Mouse (Mus musculus): ENCODE results near the gene Mitd1. TPM values are rescaled to one million over a fixed set of nuclear protein-coding genes. Genes with fewer than 3 reads are reported as not detected.

The Mitd1 gene
- polyA plus RNA-seq, 1 experiment from 2014 or later: 10.3 TPM

DNA sequence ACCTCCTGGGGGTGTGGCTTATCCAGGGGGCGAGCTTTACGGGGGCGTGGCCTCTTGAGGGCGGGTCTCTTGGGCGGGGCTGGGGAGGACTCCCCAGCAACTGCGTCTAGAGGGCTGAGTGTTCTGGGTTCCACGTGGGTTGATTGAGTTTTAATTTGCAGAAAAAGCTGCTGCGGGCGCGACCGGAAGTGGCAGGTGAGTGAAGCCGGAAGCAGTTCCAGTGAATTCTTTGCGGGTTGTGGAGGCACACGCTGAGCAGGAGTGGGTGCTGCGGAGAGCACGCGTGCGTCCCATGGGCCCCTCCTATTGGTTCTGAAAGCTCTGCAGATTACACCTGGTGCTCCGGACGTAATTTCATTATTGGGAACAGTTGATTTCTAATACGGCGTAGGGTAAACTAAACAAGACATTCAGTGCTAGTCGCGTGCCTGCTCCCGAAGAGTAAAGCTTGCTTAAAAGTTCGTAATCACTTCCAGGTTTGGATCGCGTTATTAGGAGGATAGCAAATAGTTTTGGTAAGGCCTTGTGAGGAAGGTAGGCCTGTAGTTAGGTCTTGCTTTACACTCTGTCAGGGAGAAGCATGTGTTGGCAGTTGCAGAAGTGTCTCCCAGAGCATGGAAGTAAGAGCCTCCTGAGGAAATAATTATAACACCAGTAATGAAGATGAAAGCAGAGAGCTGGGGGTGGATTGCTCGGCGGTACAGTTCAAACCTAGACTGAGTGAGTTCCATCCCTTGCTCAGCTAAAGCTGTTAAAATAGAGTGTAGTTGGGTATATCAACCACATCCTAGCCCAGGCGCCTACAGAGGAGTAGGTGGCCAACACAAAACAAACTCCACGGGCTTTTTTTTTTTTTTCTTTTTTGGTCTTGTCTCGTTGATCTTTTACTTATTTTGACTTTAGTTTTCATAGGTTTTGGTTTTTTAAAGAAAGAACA, 17.8 kb downstream of the Mitd1 start:
- peak overlapping the region; percentile 79 for H3K27ac ChIP-seq (ENCODE audit: low read length)
- ATAC-seq (ENCODE audit: low read depth): peak; percentile 88
- 2% methylated on average over 33 of the region's 33 CpGs for WGBS (ENCODE audit: insufficient replicate concordance)
- H3K9ac ChIP-seq (ENCODE audit: low read depth, low read length): peak overlapping the region; percentile 59
- H3K4me3 ChIP-seq (ENCODE audit: low read depth, low read length): peak overlapping the region; percentile 68
- peaks cover 3% of the 10 kb centered on the region; the same call in 1 of the 2 replicates for H3K9me3 ChIP-seq (replicated peaks; ENCODE audit: control insufficient read depth, low read length)
- peak overlapping the region; percentile 84 for H3K4me2 ChIP-seq (ENCODE audit: low read depth, low read length)
- H3K4me1 ChIP-seq (ENCODE audit: control insufficient read depth, low read depth, low read length): peaks cover 12% of the 10 kb centered on the region
- no peaks in the 10 kb centered on the region for H3K27me3 ChIP-seq (ENCODE audit: control insufficient read depth, insufficient read depth, low read depth, low read length)
- peaks cover 13% of the 10 kb centered on the region for H3K36me3 ChIP-seq (ENCODE audit: control insufficient read depth, insufficient read depth)

DNA sequence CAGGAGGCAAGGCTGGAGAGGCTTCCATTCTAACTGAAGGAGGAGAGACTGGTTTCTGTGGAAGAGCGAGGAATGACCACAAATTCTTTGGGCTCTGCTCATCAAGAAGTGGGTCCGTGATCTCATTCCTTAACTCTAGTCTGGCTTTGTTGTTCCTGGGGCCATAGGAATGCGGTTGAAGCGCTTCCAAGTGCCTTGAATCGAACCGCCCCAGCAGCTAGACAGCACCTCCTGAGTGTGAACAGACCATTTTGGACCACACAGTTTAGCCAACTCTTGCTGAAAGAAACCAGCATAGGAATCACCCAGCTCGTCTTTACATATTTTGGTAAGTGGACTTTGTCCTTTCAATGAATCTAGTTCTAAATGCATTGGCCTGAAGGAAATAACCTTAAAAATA, 18.5 kb downstream of the Mitd1 start, which contains the start of gene Lipt1:
Gene Lipt1 (plus strand): TSS at position 35 of the 400 bp plus-strand sequence.
- peak within 1 kb of the TSS; percentile 79 for H3K27ac ChIP-seq (ENCODE audit: low read length)
- H3K4me1 ChIP-seq (ENCODE audit: control insufficient read depth, low read depth, low read length): peaks cover 12% of the 10 kb centered on the region
- no peaks in the 10 kb centered on the region for H3K27me3 ChIP-seq (ENCODE audit: control insufficient read depth, insufficient read depth, low read depth, low read length)
- peaks cover 3% of the 10 kb centered on the region; the same call in 1 of the 2 replicates for H3K9me3 ChIP-seq (replicated peaks; ENCODE audit: control insufficient read depth, low read length)
- WGBS (ENCODE audit: insufficient replicate concordance): 13% methylated on average over 7 of the region's 7 CpGs
- peak within 1 kb of the TSS; percentile 84 for H3K4me2 ChIP-seq (ENCODE audit: low read depth, low read length)
- peak within 1 kb of the TSS; percentile 68 for H3K4me3 ChIP-seq (ENCODE audit: low read depth, low read length)
- H3K9ac ChIP-seq (ENCODE audit: low read depth, low read length): peak within 1 kb of the TSS; percentile 59
- ATAC-seq (ENCODE audit: low read depth): 0 out of 2 replicates have a peak, but pooled peaks have one; percentile 25
- H3K36me3 ChIP-seq (ENCODE audit: control insufficient read depth, insufficient read depth): peaks cover 13% of the 10 kb centered on the region

DNA sequence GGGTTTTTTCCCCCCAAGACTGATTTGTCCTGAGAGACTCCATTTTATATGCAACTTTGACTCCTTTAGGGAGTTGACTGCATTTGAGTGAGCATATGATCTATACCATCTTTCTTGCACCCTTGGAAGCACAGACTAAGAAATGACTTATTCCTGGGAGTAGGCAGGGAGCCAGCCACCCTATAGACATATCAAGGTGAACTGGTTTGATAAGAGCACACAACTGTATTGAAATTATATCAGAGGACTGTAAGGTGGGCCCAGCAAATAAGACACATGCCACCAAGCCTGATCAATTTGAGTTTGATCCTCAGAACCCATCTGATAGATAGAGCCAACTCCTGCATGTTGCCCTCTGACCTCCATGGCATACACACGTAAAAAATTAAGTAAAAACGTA, 20.8 kb downstream of the Mitd1 start:
- peaks cover 21% of the 10 kb centered on the region for H3K4me1 ChIP-seq (ENCODE audit: control insufficient read depth, low read depth, low read length)
- no peak overlapping the region for H3K9ac ChIP-seq (ENCODE audit: low read depth, low read length)

DNA sequence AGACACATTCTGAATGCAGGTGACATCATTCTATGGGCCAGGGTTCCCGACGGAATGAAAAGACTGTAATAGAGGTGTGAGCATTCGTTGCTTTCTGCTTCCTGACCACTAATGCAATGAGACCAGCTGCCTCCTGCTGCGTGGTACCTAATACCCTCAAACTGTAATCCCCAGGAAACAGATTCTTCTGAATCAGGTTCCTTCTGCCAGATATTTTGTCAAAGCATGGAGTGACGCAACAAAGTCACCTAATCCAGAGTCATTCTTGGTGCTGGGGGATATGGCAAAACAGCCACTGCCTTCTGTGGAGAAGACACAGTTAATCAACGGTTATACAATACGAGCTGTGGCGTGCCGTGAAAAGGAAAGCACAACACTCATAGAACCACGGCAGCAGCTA, 21.6 kb downstream of the Mitd1 start:
- Histone ChIP-seq H3K27me3 (ENCODE audit: control insufficient read depth, insufficient read depth, low read depth, low read length) (no peaks in the 10 kb centered on the region), H3K9ac (ENCODE audit: low read depth, low read length) (no peak overlapping the region), H3K4me1 (ENCODE audit: control insufficient read depth, low read depth, low read length) (peaks cover 21% of the 10 kb centered on the region), H3K4me3 (ENCODE audit: low read depth, low read length) (no peak overlapping the region), H3K36me3 (ENCODE audit: control insufficient read depth, insufficient read depth) (no peaks in the 10 kb centered on the region), H3K27ac (ENCODE audit: low read length) (no peak overlapping the region), H3K9me3 (replicated peaks; ENCODE audit: control insufficient read depth, low read length) (no peaks in the 10 kb centered on the region), H3K4me2 (ENCODE audit: low read depth, low read length) (peak overlapping the region; percentile 18; the same call in 1 of the 2 replicates)
- WGBS (ENCODE audit: insufficient replicate concordance): 35% methylated on average over 10 of the region's 10 CpGs
- ATAC-seq (ENCODE audit: low read depth): no peak

More for the DNA sequence above, 20.8 kb downstream of the Mitd1 start:
- Histone ChIP-seq H3K4me2 (ENCODE audit: low read depth, low read length) (no peak overlapping the region), H3K36me3 (ENCODE audit: control insufficient read depth, insufficient read depth) (no peaks in the 10 kb centered on the region), H3K4me3 (ENCODE audit: low read depth, low read length) (no peak overlapping the region), H3K27ac (ENCODE audit: low read length) (no peak overlapping the region), H3K27me3 (ENCODE audit: control insufficient read depth, insufficient read depth, low read depth, low read length) (no peaks in the 10 kb centered on the region), H3K9me3 (replicated peaks; ENCODE audit: control insufficient read depth, low read length) (no peaks in the 10 kb centered on the region)
- ATAC-seq (ENCODE audit: low read depth): no peak
- WGBS (ENCODE audit: insufficient replicate concordance): 24% methylated on average over 2 of the region's 2 CpGs

DNA sequence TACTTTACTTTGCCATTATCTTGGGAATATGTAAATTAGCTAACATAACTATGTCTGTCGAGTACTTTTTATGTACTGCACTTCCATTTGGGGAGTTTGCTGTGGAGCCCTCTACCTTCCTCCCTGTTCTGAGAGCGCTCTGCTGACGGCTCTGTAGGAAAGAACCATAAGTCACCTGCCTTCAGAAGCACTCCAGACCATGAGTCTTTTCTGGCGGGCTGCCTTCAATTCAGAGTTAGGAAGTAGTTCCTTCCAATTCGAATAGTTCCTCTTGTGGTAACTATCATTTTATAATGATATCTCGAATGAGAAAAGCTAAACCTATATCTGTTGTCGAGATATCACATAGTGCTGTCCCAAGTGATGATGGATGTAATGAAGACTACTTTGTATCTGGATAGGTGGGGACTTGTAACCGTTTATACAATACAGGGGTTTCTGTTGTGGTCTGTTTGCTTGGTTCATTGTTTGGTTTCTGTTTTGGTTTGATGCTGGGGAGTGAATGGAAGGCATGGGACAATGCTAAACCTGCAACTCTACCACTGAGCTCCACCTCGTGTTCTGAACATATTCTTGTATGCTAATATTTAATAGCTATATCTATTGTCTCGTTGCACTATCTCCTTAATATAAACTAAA, 22.4 kb downstream of the Mitd1 start:
- no peak for ATAC-seq (ENCODE audit: low read depth)
- Histone ChIP-seq H3K27me3 (ENCODE audit: control insufficient read depth, insufficient read depth, low read depth, low read length) (no peaks in the 10 kb centered on the region), H3K4me2 (ENCODE audit: low read depth, low read length) (no peak overlapping the region), H3K27ac (ENCODE audit: low read length) (no peak overlapping the region), H3K9ac (ENCODE audit: low read depth, low read length) (no peak overlapping the region), H3K36me3 (ENCODE audit: control insufficient read depth, insufficient read depth) (no peaks in the 10 kb centered on the region), H3K9me3 (replicated peaks; ENCODE audit: control insufficient read depth, low read length) (no peaks in the 10 kb centered on the region), H3K4me1 (ENCODE audit: control insufficient read depth, low read depth, low read length) (peaks cover 18% of the 10 kb centered on the region), H3K4me3 (ENCODE audit: low read depth, low read length) (no peak overlapping the region)
- 51% methylated on average over 10 of the region's 10 CpGs for WGBS (ENCODE audit: insufficient replicate concordance)

DNA sequence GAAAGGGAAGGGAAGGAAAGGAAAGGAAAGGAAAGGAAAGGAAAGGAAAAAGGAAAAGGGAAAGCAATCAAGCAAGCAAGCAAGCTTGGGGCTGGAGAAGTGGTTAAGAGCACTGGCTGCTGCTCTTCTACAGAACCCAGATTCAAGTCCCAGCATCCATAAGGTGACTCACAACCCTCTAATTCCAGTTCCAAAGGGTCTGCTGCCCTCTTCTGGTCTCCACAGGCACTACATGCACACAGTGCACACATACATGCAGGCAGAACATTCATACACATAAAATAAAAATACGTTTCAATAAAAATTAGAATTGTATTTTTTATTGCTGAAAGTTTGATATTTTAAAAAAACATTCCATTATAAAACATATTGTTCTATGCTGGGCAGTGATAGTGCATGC, 23.2 kb downstream of the Mitd1 start:
- peaks cover 16% of the 10 kb centered on the region for H3K4me1 ChIP-seq (ENCODE audit: control insufficient read depth, low read depth, low read length)
- WGBS (ENCODE audit: insufficient replicate concordance): 58% methylated on average over 1 of the region's 1 CpGs
- H3K4me2 ChIP-seq (ENCODE audit: low read depth, low read length): no peak overlapping the region
- no peaks in the 10 kb centered on the region for H3K9me3 ChIP-seq (replicated peaks; ENCODE audit: control insufficient read depth, low read length)
- no peaks in the 10 kb centered on the region for H3K27me3 ChIP-seq (ENCODE audit: control insufficient read depth, insufficient read depth, low read depth, low read length)
- no peak overlapping the region for H3K27ac ChIP-seq (ENCODE audit: low read length)
- no peak for ATAC-seq (ENCODE audit: low read depth)
- no peak overlapping the region for H3K9ac ChIP-seq (ENCODE audit: low read depth, low read length)
- no peak overlapping the region for H3K4me3 ChIP-seq (ENCODE audit: low read depth, low read length)
- no peaks in the 10 kb centered on the region for H3K36me3 ChIP-seq (ENCODE audit: control insufficient read depth, insufficient read depth)

DNA sequence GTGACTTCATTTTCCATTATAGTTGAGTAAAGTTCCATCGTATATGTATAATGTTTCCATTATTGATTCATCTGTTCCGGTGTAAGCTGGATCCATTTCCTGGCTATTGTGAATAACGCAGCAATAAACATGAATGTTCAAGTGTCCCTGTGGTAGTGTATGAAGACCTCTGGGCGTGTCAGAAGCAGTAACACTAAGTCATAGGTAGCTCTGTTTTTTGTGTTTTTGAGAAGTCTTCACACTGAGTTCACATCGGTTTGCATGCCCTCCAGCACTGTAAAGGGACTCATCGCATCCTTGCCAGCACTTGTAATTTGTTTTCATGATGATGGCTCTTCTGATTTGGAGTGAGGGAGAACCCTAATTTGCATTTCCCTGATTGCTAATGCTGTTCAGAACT, 23.9 kb downstream of the Mitd1 start, which contains the start of gene Tsga10:
Gene Tsga10 (minus strand): TSS at position 144 of the 400 bp plus-strand sequence.
- Histone ChIP-seq H3K9me3 (replicated peaks; ENCODE audit: control insufficient read depth, low read length) (no peaks in the 10 kb centered on the region), H3K36me3 (ENCODE audit: control insufficient read depth, insufficient read depth) (no peaks in the 10 kb centered on the region), H3K9ac (ENCODE audit: low read depth, low read length) (peak within 1 kb of the TSS; percentile 87), H3K4me2 (ENCODE audit: low read depth, low read length) (peak within 1 kb of the TSS; percentile 89), H3K27me3 (ENCODE audit: control insufficient read depth, insufficient read depth, low read depth, low read length) (no peaks in the 10 kb centered on the region), H3K4me3 (ENCODE audit: low read depth, low read length) (peak within 1 kb of the TSS; percentile 70), H3K27ac (ENCODE audit: low read length) (peak within 1 kb of the TSS; percentile 92), H3K4me1 (ENCODE audit: control insufficient read depth, low read depth, low read length) (peaks cover 9% of the 10 kb centered on the region)
- 78% methylated on average over 6 of the region's 6 CpGs for WGBS (ENCODE audit: insufficient replicate concordance)
- no peak for ATAC-seq (ENCODE audit: low read depth)

DNA sequence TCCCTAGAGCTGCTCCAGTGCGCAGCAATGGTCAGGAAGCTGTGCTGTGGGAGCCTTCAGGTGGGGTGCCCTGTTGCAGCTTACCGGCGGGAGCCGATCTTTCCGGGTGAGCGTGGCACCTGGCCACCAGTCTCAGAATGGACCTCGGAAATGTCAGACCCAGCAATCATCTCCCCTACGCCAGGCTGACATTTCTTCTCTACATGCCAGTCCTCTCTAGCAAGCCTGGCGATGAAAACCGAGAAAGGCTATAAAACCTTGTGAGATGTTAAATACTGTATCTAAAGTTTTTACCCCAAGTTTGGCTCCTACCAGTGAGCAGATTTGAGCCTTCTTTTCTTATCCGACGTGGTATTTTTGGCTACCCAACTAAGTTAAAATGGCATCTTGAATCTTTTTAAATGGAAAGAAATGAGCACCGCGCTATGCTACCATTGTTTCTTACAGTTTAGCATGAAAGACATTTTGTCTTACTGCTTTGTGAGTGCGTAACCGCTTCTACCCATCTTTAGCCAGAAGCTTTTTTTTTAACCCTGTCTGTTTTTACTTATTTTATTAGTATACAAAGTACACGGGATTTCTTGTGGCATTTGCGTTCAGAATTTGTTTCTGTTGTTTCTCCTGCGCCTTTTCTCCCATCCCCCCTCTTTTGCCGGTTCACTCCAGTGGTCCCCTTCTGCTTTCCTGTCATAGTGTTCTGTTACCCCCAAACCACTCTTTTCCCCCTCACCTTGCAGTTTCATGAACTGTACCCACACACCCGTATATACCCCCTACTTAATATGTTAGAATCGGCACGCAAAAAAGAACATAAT, 24.6 kb downstream of the Mitd1 start:
- 9% methylated on average over 23 of the region's 23 CpGs for whole genome bisulfite sequencing (ENCODE audit: insufficient replicate concordance)

More for the DNA sequence above, 24.6 kb downstream of the Mitd1 start:
- no peaks in the 10 kb centered on the region for H3K9me3 ChIP-seq (replicated peaks; ENCODE audit: control insufficient read depth, low read length)
- peaks cover 9% of the 10 kb centered on the region for H3K4me1 ChIP-seq (ENCODE audit: control insufficient read depth, low read depth, low read length)
- H3K36me3 ChIP-seq (ENCODE audit: control insufficient read depth, insufficient read depth): no peaks in the 10 kb centered on the region
- ATAC-seq (ENCODE audit: low read depth): no peak
- peak overlapping the region; percentile 87 for H3K9ac ChIP-seq (ENCODE audit: low read depth, low read length)
- H3K27me3 ChIP-seq (ENCODE audit: control insufficient read depth, insufficient read depth, low read depth, low read length): no peaks in the 10 kb centered on the region
- peak overlapping the region; percentile 70 for H3K4me3 ChIP-seq (ENCODE audit: low read depth, low read length)
- H3K27ac ChIP-seq (ENCODE audit: low read length): peak overlapping the region; percentile 92
- H3K4me2 ChIP-seq (ENCODE audit: low read depth, low read length): peak overlapping the region; percentile 89
